Mouse (Mus musculus) intestine, embryonic 14.5 days (tissue): ENCODE measurements around the gene Abcb11. TPM values are rescaled to one million over a fixed set of nuclear protein-coding genes. Genes with fewer than 3 reads are reported as not detected.

Source experiments
- ATAC-seq: fragments of 200-750 bp; cut with Nextera tagmentation; replicated peaks from 2 replicates; pipeline ENCODE4 v1.8.0; 2017; ENCODE audit warnings: low read depth, moderate number of reproducible peaks, moderate TSS enrichment, moderate library complexity; ENCODE audit not compliant: low FRiP score, low TSS enrichment
- DNase-seq: peaks from one replicate; pipeline ENCODE4 v3.0.0-alpha.2; 2018; ENCODE audit warnings: low spot score
- H3K27ac ChIP-seq: fragments of 300-500 bp; sonication (generic); 2 replicates; pipeline ENCODE4 v1.5.1; 2014; ENCODE audit warnings: low read depth, mild to moderate bottlenecking, control low read depth
- H3K27me3 ChIP-seq: fragments of 300-500 bp; sonication (generic); replicated peaks from 2 replicates; pipeline ENCODE4 v1.6.1; 2014; ENCODE audit warnings: low read length, control low read depth; ENCODE audit not compliant: control insufficient read depth, insufficient read depth
- H3K36me3 ChIP-seq: fragments of 300-500 bp; sonication (generic); 2 replicates; pipeline ENCODE4 v1.6.1; 2014; ENCODE audit warnings: low read length, control low read depth; ENCODE audit not compliant: control insufficient read depth, insufficient read depth
- H3K4me1 ChIP-seq: fragments of 300-500 bp; sonication (generic); replicated peaks from 2 replicates; pipeline ENCODE4 v1.6.1; 2014; ENCODE audit warnings: low read length, control low read depth, mixed read lengths; ENCODE audit not compliant: control insufficient read depth, insufficient read depth
- H3K4me2 ChIP-seq: fragments of 300-500 bp; sonication (generic); 2 replicates; pipeline ENCODE4 v1.6.1; 2014; ENCODE audit warnings: low read length
- H3K4me3 ChIP-seq: fragments of 300-500 bp; sonication (generic); 2 replicates; pipeline ENCODE4 v1.5.1; 2014; ENCODE audit warnings: low read depth, low read length, control low read depth, mixed read lengths
- H3K9ac ChIP-seq: fragments of 300-500 bp; sonication (generic); 2 replicates; pipeline ENCODE4 v1.6.1; 2014; ENCODE audit warnings: mild to moderate bottlenecking, low read length
- H3K9me3 ChIP-seq: fragments of 300-500 bp; sonication (generic); 2 replicates; pipeline ENCODE4 v1.6.1; 2016; ENCODE audit warnings: low read length, control low read depth; ENCODE audit not compliant: control insufficient read depth
- WGBS: fragments of 180-500 bp; shearing (Covaris S2); extraction: QIAGEN DNeasy Blood & Tissue Kit; methylation state at CpG from one replicate; pipeline ENCODE4 v1.1.7; 2014; 5-methylcytosine and 5-hydroxymethylcytosine counted together
- polyA plus RNA-seq: library from polyadenylated mRNA; unstranded; fragments of >200 nt; fragmentation: Nextera tagmentation; extraction: Ambion mirVana; gene quantifications from 2 replicates; pipeline ENCODE4 v1.2.1, GENCODE M21; 2014

The Abcb11 gene
- polyA plus RNA-seq, 1 experiment from 2014 or later = not detected

GRCm38 (mm10) chr2:69239315-69239714, 103.1 kb downstream of the Abcb11 start:
- 53% methylated on average over 9 of the region's 9 CpGs for WGBS
- Histone ChIP-seq H3K27ac (no peak overlapping the region), H3K9ac (no peak overlapping the region), H3K27me3 (no peaks in the 10 kb centered on the region), H3K9me3 (no peaks in the 10 kb centered on the region), H3K4me3 (no peak overlapping the region), H3K36me3 (no peaks in the 10 kb centered on the region), H3K4me1 (no peaks in the 10 kb centered on the region), H3K4me2 (no peak overlapping the region)
- ATAC-seq = no peak
- DNase-seq = no peak

GRCm38 (mm10) chr2:69234976-69235678, 107.3 kb downstream of the Abcb11 start:
- no peak for DNase-seq
- no peak overlapping the region for H3K9ac ChIP-seq
- no peak overlapping the region for H3K4me2 ChIP-seq
- ATAC-seq = no peak
- H3K4me3 ChIP-seq = no peak overlapping the region
- H3K27me3 ChIP-seq = no peaks in the 10 kb centered on the region
- H3K4me1 ChIP-seq = no peaks in the 10 kb centered on the region
- no peaks in the 10 kb centered on the region for H3K36me3 ChIP-seq
- WGBS = 90% methylated on average over 5 of the region's 5 CpGs
- no peak overlapping the region for H3K27ac ChIP-seq
- no peaks in the 10 kb centered on the region for H3K9me3 ChIP-seq

- no peaks in the 10 kb centered on the region for H3K4me1 ChIP-seq
- no peak overlapping the region for H3K4me2 ChIP-seq
- no peaks in the 10 kb centered on the region for H3K9me3 ChIP-seq
- H3K27ac ChIP-seq = no peak overlapping the region
- H3K9ac ChIP-seq = no peak overlapping the region
- no peak for DNase-seq
- H3K36me3 ChIP-seq = no peaks in the 10 kb centered on the region
- H3K4me3 ChIP-seq = no peak overlapping the region
- ATAC-seq = no peak
- no peaks in the 10 kb centered on the region for H3K27me3 ChIP-seq
These were observed 110.3 kb downstream of the Abcb11 start for GRCm38 (mm10) chr2:69232101-69232500.

GRCm38 (mm10) chr2:69230137-69230536, 112.3 kb downstream of the Abcb11 start:
- H3K9me3 ChIP-seq = no peaks in the 10 kb centered on the region
- H3K4me3 ChIP-seq = no peak overlapping the region
- H3K36me3 ChIP-seq = no peaks in the 10 kb centered on the region
- ATAC-seq (no peak), DNase-seq (no peak)
- H3K4me1 ChIP-seq = no peaks in the 10 kb centered on the region
- 74% methylated on average over 2 of the region's 2 CpGs for WGBS
- H3K27me3 ChIP-seq = no peaks in the 10 kb centered on the region
- H3K4me2 ChIP-seq = no peak overlapping the region
- no peak overlapping the region for H3K27ac ChIP-seq
- H3K9ac ChIP-seq = no peak overlapping the region

- no peak for ATAC-seq
- Histone ChIP-seq H3K9ac (no peak overlapping the region), H3K36me3 (no peaks in the 10 kb centered on the region), H3K4me2 (no peak overlapping the region), H3K27ac (no peak overlapping the region), H3K9me3 (no peaks in the 10 kb centered on the region), H3K27me3 (no peaks in the 10 kb centered on the region), H3K4me1 (no peaks in the 10 kb centered on the region), H3K4me3 (no peak overlapping the region)
- DNase-seq = no peak
- WGBS = 89% methylated on average over 6 of the region's 6 CpGs
These were observed 113.8 kb downstream of the Abcb11 start for GRCm38 (mm10) chr2:69228635-69229034.

GRCm38 (mm10) chr2:69226876-69227275, 115.5 kb downstream of the Abcb11 start:
- Histone ChIP-seq H3K4me3 (no peak overlapping the region), H3K9ac (no peak overlapping the region), H3K36me3 (no peaks in the 10 kb centered on the region), H3K4me1 (no peaks in the 10 kb centered on the region), H3K27me3 (no peaks in the 10 kb centered on the region), H3K9me3 (no peaks in the 10 kb centered on the region), H3K4me2 (no peak overlapping the region), H3K27ac (no peak overlapping the region)
- DNase-seq (no peak), ATAC-seq (no peak)
- WGBS = 91% methylated on average over 9 of the region's 9 CpGs

- DNase-seq (no peak), ATAC-seq (no peak)
- Histone ChIP-seq H3K4me2 (no peak overlapping the region), H3K9me3 (no peaks in the 10 kb centered on the region), H3K27ac (no peak overlapping the region), H3K36me3 (no peaks in the 10 kb centered on the region), H3K27me3 (no peaks in the 10 kb centered on the region), H3K9ac (no peak overlapping the region), H3K4me1 (no peaks in the 10 kb centered on the region), H3K4me3 (no peak overlapping the region)
- 57% methylated on average over 2 of the region's 2 CpGs for WGBS
These were observed 117.7 kb downstream of the Abcb11 start for GRCm38 (mm10) chr2:69224724-69225123.

- no peaks in the 10 kb centered on the region for H3K9me3 ChIP-seq
- no peaks in the 10 kb centered on the region for H3K36me3 ChIP-seq
- H3K27ac ChIP-seq = no peak overlapping the region
- ATAC-seq (no peak), DNase-seq (no peak)
- no peak overlapping the region for H3K9ac ChIP-seq
- WGBS = 83% methylated on average over 10 of the region's 10 CpGs
- H3K27me3 ChIP-seq = no peaks in the 10 kb centered on the region
- H3K4me3 ChIP-seq = no peak overlapping the region
- H3K4me2 ChIP-seq = no peak overlapping the region
- no peaks in the 10 kb centered on the region for H3K4me1 ChIP-seq
These were observed 119.6 kb downstream of the Abcb11 start for GRCm38 (mm10) chr2:69222815-69223214.

- ATAC-seq (no peak), DNase-seq (no peak)
- H3K9ac ChIP-seq = no peak overlapping the region
- H3K4me1 ChIP-seq = no peaks in the 10 kb centered on the region
- H3K9me3 ChIP-seq = no peaks in the 10 kb centered on the region
- H3K27me3 ChIP-seq = no peaks in the 10 kb centered on the region
- H3K27ac ChIP-seq = no peak overlapping the region
- H3K4me3 ChIP-seq = no peak overlapping the region
- WGBS = 61% methylated on average over 5 of the region's 5 CpGs
- H3K36me3 ChIP-seq = no peaks in the 10 kb centered on the region
- H3K4me2 ChIP-seq = no peak overlapping the region
These were observed 120.5 kb downstream of the Abcb11 start for GRCm38 (mm10) chr2:69221868-69222416.
